Mouse (Mus musculus) CD4-positive, CD25-positive, alpha-beta regulatory T cell (primary cell): ENCODE data around the gene Dmrtc1a. TPM values are rescaled to one million over a fixed set of nuclear protein-coding genes. Genes with fewer than 3 reads are reported as not detected.

Experiments used
- polyA plus RNA-seq: library from polyadenylated mRNA; unstranded; fragments of 100-300 nt; shearing (Covaris generic); gene quantifications from one replicate; pipeline ENCODE4 v1.2.1, GENCODE M21; 2017

Dmrtc1a gene
- polyA plus RNA-seq, result not detected

GRCm38 (mm10) chrX:102908587-102908986, at the start of gene Dmrtc1a, which contains the start of gene 1700011M02Rik:
TSS of gene Dmrtc1a (minus strand) at chrX:102908687.
TSS of gene 1700011M02Rik (plus strand) at chrX:102908905.

GRCm38 (mm10) chrX:102928072-102928471, 19.6 kb upstream of the Dmrtc1a start, which contains the start of gene 1700018G05Rik:
TSS of gene 1700018G05Rik (plus strand) at chrX:102928372.

GRCm38 (mm10) chrX:102867871-102868270, 40.6 kb downstream of the Dmrtc1a start, which contains the start of gene 1700031F05Rik:
TSS of gene 1700031F05Rik (minus strand) at chrX:102867971.

GRCm38 (mm10) chrX:102854516-102854915, 54.0 kb downstream of the Dmrtc1a start, which contains the start of gene Dmrtc1c2:
TSS of gene Dmrtc1c2 (minus strand) at chrX:102854616.

Other genes starting within 250 kb of the Dmrtc1a start
- not detected for gene Gm3880, start 221.7 kb downstream of the Dmrtc1a start, polyA plus RNA-seq
- gene Gm9112, start 201.1 kb downstream of the Dmrtc1a start, polyA plus RNA-seq, result not detected
- gene Dmrtc1b, start 200.8 kb downstream of the Dmrtc1a start, polyA plus RNA-seq, result not detected
- not detected for gene Dmrtc1c1, start 105.7 kb downstream of the Dmrtc1a start, polyA plus RNA-seq
- not detected for gene Dmrtc1c2, start 54.1 kb downstream of the Dmrtc1a start, polyA plus RNA-seq
- gene 1700031F05Rik, start 40.7 kb downstream of the Dmrtc1a start, polyA plus RNA-seq, result not detected
- gene 1700011M02Rik, start 218 bp upstream of the Dmrtc1a start, polyA plus RNA-seq, result not detected
- gene 1700018G05Rik, start 19.7 kb upstream of the Dmrtc1a start, polyA plus RNA-seq, result not detected